Mouse (Mus musculus): ENCODE measurements around the gene Zfp185. TPM values are rescaled to one million over a fixed set of nuclear protein-coding genes. Genes with fewer than 3 reads are reported as not detected.

Gene Zfp185
- polyA plus RNA-seq, 1 experiment from 2014 or later = 15.4 TPM

DNA sequence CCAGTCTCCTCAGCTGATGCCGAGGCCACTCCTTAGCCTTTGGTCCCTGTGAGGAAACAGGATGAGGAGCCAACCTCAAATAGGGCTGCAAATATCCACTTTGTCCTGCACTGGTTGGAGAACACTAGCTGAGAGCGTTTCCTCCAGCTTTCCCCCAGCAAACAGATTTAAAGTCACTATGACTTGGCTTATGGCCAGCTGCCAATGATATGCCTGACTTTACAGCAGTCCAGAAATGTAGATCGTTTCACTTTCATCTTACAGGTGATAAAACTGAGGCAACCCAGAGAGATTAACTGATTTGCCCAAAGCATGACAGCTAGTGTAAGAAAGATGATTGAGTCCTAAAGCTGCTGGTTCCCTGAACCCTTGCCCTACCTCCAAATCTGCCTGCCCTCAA is 8.4 kb downstream of the Zfp185 start:
- Histone ChIP-seq H3K4me2 (replicated peaks; ENCODE audit: low read depth) (no peak overlapping the region), H3K36me3 (ENCODE audit: control insufficient read depth, insufficient read depth, low read length) (no peaks in the 10 kb centered on the region)
- no peak for ATAC-seq (ENCODE audit: low FRiP score, low TSS enrichment)

DNA sequence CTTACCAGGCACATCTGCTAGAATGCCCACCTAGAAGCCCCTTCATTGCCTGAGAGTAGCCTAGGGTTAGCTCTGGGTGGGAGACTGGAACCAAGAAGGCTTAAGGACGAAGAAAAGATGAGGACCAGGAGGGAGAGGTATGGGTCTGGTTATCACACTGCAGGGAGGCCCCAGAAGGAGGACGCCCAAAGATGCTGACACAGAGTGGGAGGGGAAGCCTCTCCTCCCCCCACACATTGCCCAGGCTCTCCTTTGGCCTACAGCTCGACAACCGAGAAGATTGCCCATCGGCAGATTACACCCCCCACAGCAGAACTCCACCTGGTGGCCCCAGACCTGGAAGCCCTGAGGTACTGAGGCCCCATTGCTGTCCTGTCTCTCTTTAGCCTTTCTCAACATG is 16.0 kb downstream of the Zfp185 start:
- ATAC-seq (ENCODE audit: low FRiP score, low TSS enrichment) (no peak), DNase-seq (ENCODE audit: low spot score) (no peak)
- H3K9ac ChIP-seq (ENCODE audit: low read length) = no peak overlapping the region
- no peaks in the 10 kb centered on the region for H3K36me3 ChIP-seq (ENCODE audit: control insufficient read depth, insufficient read depth, low read length)
- no peak overlapping the region for H3K4me3 ChIP-seq (ENCODE audit: low read depth, low read length)
- no peaks in the 10 kb centered on the region for H3K9me3 ChIP-seq (ENCODE audit: control insufficient read depth, low read length)
- H3K4me2 ChIP-seq (replicated peaks; ENCODE audit: low read depth) = no peak overlapping the region
- WGBS = 68% methylated on average over 5 of the region's 5 CpGs
- no peaks in the 10 kb centered on the region for H3K4me1 ChIP-seq (replicated peaks; ENCODE audit: control insufficient read depth, insufficient read depth)
- no peak overlapping the region for H3K27ac ChIP-seq (replicated peaks)
- TF ChIP-seq CTCF (IDR thresholded peaks at IDR 0.05; ENCODE audit: low read depth) (no peak), EP300 (optimal IDR thresholded peaks at IDR 0.05) (no peak)
- H3K27me3 ChIP-seq (ENCODE audit: control insufficient read depth, insufficient read depth, low read length) = no peaks in the 10 kb centered on the region

More for the DNA sequence above, 8.4 kb downstream of the Zfp185 start:
- Histone ChIP-seq H3K9ac (ENCODE audit: low read length) (no peak overlapping the region), H3K4me1 (replicated peaks; ENCODE audit: control insufficient read depth, insufficient read depth) (no peaks in the 10 kb centered on the region), H3K27ac (replicated peaks) (no peak overlapping the region), H3K4me3 (ENCODE audit: low read depth, low read length) (no peak overlapping the region), H3K9me3 (ENCODE audit: control insufficient read depth, low read length) (no peaks in the 10 kb centered on the region), H3K27me3 (ENCODE audit: control insufficient read depth, insufficient read depth, low read length) (no peaks in the 10 kb centered on the region)
- TF ChIP-seq EP300 (optimal IDR thresholded peaks at IDR 0.05) (no peak), CTCF (IDR thresholded peaks at IDR 0.05; ENCODE audit: low read depth) (no peak)
- DNase-seq (ENCODE audit: low spot score) = no peak
- WGBS = 64% methylated on average over 3 of the region's 3 CpGs

DNA sequence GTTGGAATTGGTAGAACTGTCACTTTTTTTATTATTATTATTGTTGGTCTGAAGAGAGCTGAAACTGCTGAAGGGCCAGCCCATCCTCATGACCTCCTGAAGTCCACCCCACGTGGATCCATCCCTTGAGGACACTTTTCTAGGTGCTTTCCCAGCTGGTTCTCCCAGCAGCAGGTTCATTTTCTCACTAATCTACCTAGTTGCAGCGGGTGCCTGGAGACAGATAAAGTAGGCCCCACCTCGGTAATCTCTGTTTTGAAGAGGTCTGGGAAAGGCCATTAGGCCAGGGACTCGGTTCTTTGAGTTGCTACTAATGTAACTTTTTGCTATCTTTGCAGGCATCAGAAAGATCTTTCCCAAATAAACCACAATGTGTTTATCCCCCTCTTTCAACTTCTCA is 18.5 kb downstream of the Zfp185 start:
- no peak for TF ChIP-seq EP300 (optimal IDR thresholded peaks at IDR 0.05)
- no peak for TF ChIP-seq CTCF (IDR thresholded peaks at IDR 0.05; ENCODE audit: low read depth)
- H3K27ac ChIP-seq (replicated peaks) = no peak overlapping the region
- ATAC-seq (ENCODE audit: low FRiP score, low TSS enrichment) = no peak
- no peak overlapping the region for H3K4me3 ChIP-seq (ENCODE audit: low read depth, low read length)
- no peak overlapping the region for H3K9ac ChIP-seq (ENCODE audit: low read length)
- H3K9me3 ChIP-seq (ENCODE audit: control insufficient read depth, low read length) = no peaks in the 10 kb centered on the region
- DNase-seq (ENCODE audit: low spot score) = no peak
- no peak overlapping the region for H3K4me2 ChIP-seq (replicated peaks; ENCODE audit: low read depth)
- no peaks in the 10 kb centered on the region for H3K4me1 ChIP-seq (replicated peaks; ENCODE audit: control insufficient read depth, insufficient read depth)
- 66% methylated on average over 4 of the region's 4 CpGs for WGBS
- H3K27me3 ChIP-seq (ENCODE audit: control insufficient read depth, insufficient read depth, low read length) = no peaks in the 10 kb centered on the region
- no peaks in the 10 kb centered on the region for H3K36me3 ChIP-seq (ENCODE audit: control insufficient read depth, insufficient read depth, low read length)

DNA sequence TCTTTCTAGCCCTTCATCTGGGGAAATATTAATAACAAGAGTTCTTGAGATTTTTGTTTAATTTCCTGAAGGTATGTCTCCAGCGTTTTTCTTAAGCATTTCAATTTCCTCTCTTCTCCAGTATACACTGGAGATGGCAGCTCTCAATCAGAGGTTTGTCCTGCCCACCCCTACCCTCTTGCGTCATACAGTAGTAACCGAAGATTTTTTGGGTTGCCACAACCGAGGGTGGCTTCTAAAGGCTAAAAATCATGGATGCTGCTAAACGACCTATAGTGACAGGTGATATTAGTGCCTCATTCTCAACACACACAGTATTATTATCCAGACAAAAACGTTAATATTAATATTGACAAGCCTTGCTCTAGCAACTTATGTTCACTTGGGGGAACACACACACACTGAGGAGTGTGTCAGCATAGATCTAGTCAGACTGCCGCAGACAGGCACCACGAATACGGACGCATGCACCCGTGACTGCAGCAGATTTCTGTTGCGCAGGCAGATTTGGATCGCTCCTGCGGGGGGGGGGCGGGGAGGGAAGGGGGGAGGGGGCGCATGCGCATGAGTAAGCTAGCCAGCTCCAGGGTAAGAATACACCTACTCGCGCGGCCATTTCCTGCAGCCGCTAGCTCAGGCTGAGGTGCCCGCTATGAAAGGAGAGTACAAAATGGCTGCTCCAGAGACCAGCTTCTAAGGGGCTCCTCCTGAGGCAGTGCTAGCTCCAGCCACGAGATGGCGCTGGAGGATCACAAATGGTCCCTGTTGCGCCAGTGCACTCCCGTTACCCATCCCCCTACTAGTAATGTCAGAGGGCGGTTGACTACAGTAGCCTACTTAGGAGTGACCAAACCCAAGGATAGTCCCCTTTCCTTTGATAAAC is 20.7 kb downstream of the Zfp185 start:
- TF ChIP-seq EP300 (optimal IDR thresholded peaks at IDR 0.05) = no peak
- TF ChIP-seq CTCF (IDR thresholded peaks at IDR 0.05; ENCODE audit: low read depth) = peak; percentile 89
- no peaks in the 10 kb centered on the region for H3K9me3 ChIP-seq (ENCODE audit: control insufficient read depth, low read length)
- H3K27ac ChIP-seq (replicated peaks) = 0 out of 2 replicates have a peak overlapping the region, but pooled peaks have one; percentile 45
- H3K4me3 ChIP-seq (ENCODE audit: low read depth, low read length) = peak overlapping the region; percentile 18
- ATAC-seq (ENCODE audit: low FRiP score, low TSS enrichment) = peak; percentile 99
- WGBS = 17% methylated on average over 22 of the region's 27 CpGs
- peak; percentile 90 for DNase-seq (ENCODE audit: low spot score)
- H3K4me1 ChIP-seq (replicated peaks; ENCODE audit: control insufficient read depth, insufficient read depth) = no peaks in the 10 kb centered on the region
- no peaks in the 10 kb centered on the region for H3K36me3 ChIP-seq (ENCODE audit: control insufficient read depth, insufficient read depth, low read length)
- no peaks in the 10 kb centered on the region for H3K27me3 ChIP-seq (ENCODE audit: control insufficient read depth, insufficient read depth, low read length)
- H3K9ac ChIP-seq (ENCODE audit: low read length) = 0 out of 2 replicates have a peak overlapping the region, but pooled peaks have one; percentile 23
- peak overlapping the region; percentile 36 for H3K4me2 ChIP-seq (replicated peaks; ENCODE audit: low read depth)

DNA sequence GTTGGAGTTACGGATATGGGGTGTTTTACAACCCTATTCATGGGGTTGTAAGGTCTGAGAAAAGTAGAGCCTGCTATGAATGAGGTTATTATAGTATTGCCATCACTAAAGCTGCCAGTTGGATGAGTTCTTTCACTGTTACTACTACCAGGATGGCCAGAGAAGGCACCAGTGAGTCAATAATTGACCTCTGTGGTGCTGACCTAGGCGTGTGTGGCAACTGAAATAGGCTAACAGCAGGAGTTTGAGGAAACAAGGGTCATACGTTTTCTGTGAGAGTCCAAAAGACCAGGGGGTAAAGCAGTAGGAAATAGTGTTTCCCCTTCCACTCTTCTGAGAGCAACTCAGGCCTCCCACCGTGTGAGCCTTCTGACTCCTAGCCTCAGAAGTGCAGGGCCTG is 25.7 kb downstream of the Zfp185 start:
- no peaks in the 10 kb centered on the region for H3K27me3 ChIP-seq (ENCODE audit: control insufficient read depth, insufficient read depth, low read length)
- H3K4me1 ChIP-seq (replicated peaks; ENCODE audit: control insufficient read depth, insufficient read depth) = no peaks in the 10 kb centered on the region
- H3K36me3 ChIP-seq (ENCODE audit: control insufficient read depth, insufficient read depth, low read length) = no peaks in the 10 kb centered on the region
- ATAC-seq (ENCODE audit: low FRiP score, low TSS enrichment) (no peak), DNase-seq (ENCODE audit: low spot score) (no peak)
- no peak overlapping the region for H3K4me3 ChIP-seq (ENCODE audit: low read depth, low read length)
- TF ChIP-seq EP300 (optimal IDR thresholded peaks at IDR 0.05) (no peak), CTCF (IDR thresholded peaks at IDR 0.05; ENCODE audit: low read depth) (no peak)
- 69% methylated on average over 4 of the region's 4 CpGs for WGBS
- H3K9me3 ChIP-seq (ENCODE audit: control insufficient read depth, low read length) = no peaks in the 10 kb centered on the region
- H3K27ac ChIP-seq (replicated peaks) = no peak overlapping the region
- no peak overlapping the region for H3K9ac ChIP-seq (ENCODE audit: low read length)
- no peak overlapping the region for H3K4me2 ChIP-seq (replicated peaks; ENCODE audit: low read depth)

- Histone ChIP-seq H3K27me3 (ENCODE audit: control insufficient read depth, insufficient read depth, low read length) (no peaks in the 10 kb centered on the region), H3K9me3 (ENCODE audit: control insufficient read depth, low read length) (no peaks in the 10 kb centered on the region), H3K4me3 (ENCODE audit: low read depth, low read length) (no peak within 1 kb of the TSS), H3K9ac (ENCODE audit: low read length) (no peak within 1 kb of the TSS), H3K27ac (replicated peaks) (no peak within 1 kb of the TSS), H3K4me2 (replicated peaks; ENCODE audit: low read depth) (no peak within 1 kb of the TSS), H3K4me1 (replicated peaks; ENCODE audit: control insufficient read depth, insufficient read depth) (no peaks in the 10 kb centered on the region), H3K36me3 (ENCODE audit: control insufficient read depth, insufficient read depth, low read length) (no peaks in the 10 kb centered on the region)
- 85% methylated on average over 1 of the region's 1 CpGs for WGBS
- ATAC-seq (ENCODE audit: low FRiP score, low TSS enrichment) = no peak
- TF ChIP-seq CTCF (IDR thresholded peaks at IDR 0.05; ENCODE audit: low read depth) (no peak), EP300 (optimal IDR thresholded peaks at IDR 0.05) (no peak)
- no peak for DNase-seq (ENCODE audit: low spot score)
Observed at GRCm38 (mm10) chrX:73037003-73037402, 49.9 kb downstream of the Zfp185 start, which contains the start of gene Pnma5. Pnma5 (minus strand) TSS chrX:73037103.

All from stomach, postnatal 0 days (tissue).